Mouse (Mus musculus) megakaryocyte progenitor cell, adult 5-6 weeks (primary cell): ENCODE measurements around the gene Slit3. TPM values are rescaled to one million over a fixed set of nuclear protein-coding genes. Genes with fewer than 3 reads are reported as not detected.
A peak's percentile ranks its signal among the peaks of the same experiment; 100 is the strongest.

Source experiments
- ATAC-seq: replicated peaks from 2 replicates; pipeline ENCODE4 v1.8.0; 2016; ENCODE audit warnings: mild to moderate bottlenecking, moderate TSS enrichment, inconsistent platforms; ENCODE audit not compliant: poor library complexity
- total RNA-seq, 2 experiments: library from RNA; stranded (forward) in 1 of 2; stranded (reverse) in 1 of 2; fragments of 157-497, 149-512 nt in 1 of 2; fragments of 200-1000 nt in 1 of 2; gene quantifications; 2 replicates each; pipeline versions ENCODE4 v1.2.3 to v1.2.4; 2015 to 2017

Slit3 gene
- total RNA-seq, 2 experiments from 2014 or later: not detected

DNA sequence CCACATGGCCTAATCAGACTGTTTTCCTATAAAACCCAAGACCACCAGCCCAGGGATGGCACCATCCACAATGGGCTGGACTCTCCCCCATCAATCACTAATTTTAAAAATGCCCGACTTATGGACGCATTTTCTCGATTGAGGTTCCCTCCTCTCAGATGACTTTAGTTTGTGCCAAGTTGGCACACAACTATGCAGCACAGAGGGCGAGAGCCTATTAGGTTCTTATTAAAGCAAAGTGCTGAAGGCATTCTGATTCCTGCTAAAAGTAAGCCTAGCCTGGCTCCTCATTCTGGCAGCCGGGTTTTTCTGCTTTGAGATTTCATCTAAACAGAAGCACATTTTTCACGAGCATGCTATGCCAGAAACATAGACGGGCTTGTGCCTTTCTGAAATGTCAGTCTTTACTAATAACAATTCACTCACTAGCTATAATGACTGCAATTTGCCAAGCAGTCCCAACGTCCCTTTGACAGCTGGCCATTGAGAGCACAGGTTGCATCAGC is 605.4 kb downstream of the Slit3 start:
- ATAC-seq: no peak

DNA sequence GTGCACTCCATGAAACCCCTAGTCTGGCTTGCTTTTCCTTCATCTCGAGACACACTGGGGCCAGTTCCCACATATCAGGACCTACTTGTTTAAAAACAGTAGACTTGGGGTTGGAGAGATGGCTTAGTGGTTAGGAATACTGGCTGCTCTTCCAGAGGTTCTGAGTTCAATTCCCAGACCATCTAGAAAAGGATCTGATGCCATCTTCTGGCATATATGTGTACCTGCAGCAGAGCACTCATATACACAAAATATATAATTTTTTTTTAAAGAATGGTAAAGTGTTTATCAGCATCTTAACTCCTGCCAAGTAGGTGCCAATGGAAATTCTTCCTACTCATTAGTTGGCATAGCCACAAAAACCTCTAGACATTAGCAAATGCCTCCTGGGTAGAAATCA is 607.2 kb downstream of the Slit3 start:
- ATAC-seq: no peak

DNA sequence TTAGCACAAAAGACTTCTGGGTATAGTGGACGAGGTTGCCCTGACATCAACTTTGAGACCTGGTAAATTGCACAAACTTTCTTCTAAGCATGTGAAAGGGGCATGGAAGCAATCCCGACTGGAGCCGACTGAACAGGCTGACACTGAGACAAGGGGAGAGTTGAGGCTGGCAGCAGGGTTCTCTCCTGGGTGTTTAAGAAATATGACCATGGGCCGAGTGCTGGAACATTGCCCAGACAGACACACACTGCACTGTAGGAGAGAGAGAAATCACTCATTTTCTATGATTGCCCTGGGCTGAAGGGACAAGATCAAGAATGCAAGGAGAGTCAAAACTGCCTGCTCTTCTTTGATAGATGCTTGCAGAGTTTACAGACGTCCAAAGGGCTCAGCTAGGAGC is 608.2 kb downstream of the Slit3 start:
- no peak for ATAC-seq

- ATAC-seq: no peak
Measured at GRCm38 (mm10) chr11:35732366-35732765, 611.3 kb downstream of the Slit3 start.

GRCm38 (mm10) chr11:35736817-35737216 is 615.8 kb downstream of the Slit3 start:
- no peak for ATAC-seq

DNA sequence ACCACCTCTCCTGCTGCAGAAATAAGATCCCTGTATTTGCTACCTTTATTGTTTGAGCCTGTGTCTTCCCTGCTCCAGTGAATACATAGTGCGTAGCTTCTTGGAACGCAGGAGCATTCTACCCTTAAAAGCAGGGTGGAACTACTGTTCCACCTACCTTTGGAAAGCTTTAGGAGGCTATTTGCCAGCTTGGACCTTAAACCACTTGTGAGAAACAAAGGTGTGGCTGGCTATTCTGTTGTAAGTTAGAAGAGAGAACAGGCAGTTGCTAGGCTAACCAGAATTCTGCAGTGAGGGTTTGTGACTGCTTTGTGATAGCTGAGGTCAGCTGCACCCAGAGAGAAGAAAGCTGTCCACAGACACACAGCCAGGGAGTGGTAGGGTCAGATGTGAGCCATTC is 616.2 kb downstream of the Slit3 start:
- ATAC-seq: no peak

DNA sequence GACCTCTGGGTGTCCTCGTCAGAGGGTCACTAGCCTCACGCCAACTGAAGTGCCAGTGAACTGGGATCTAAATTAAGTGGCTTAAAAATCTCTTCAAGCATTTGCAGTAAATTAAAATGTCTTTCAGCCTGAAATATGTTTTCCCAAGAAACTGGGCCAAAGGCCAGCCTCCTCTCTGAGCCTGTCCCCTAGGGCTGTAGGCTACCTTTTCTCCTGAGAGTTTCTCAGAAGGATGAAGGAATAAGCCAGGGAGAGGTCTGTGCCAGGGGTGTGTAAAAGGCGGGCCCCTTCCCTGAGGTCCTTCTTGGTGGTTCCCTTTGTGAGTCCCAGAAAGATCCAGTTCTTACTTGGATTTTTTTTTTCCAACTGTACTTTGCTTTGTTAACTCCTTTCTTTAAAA is 617.1 kb downstream of the Slit3 start:
- no peak for ATAC-seq

DNA sequence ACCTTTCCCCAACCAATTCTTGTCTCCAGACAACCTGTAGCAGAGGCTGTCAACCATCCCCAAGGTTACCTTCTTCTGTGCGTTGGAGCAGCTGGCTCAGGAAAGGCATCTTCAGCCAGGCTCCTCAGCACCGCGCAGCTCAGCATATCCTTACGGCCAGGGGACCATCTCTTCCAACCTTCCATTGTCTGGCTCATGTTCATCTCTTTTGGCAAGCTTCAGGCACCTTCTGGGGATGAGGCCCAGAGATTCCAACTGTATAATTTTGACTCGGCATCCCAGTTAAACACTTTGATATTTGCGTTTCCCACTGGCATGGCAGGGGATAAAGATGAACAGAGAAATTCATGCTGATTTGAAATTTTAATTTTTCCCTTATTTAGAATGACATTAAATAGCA is 622.6 kb downstream of the Slit3 start:
- no peak for ATAC-seq

GRCm38 (mm10) chr11:35744571-35744970 is 623.5 kb downstream of the Slit3 start:
- no peak for ATAC-seq

- ATAC-seq: peak; percentile 91
Measured at GRCm38 (mm10) chr11:35750578-35750977, 629.6 kb downstream of the Slit3 start.

GRCm38 (mm10) chr11:35754906-35755418 is 633.9 kb downstream of the Slit3 start:
- no peak for ATAC-seq

GRCm38 (mm10) chr11:35755546-35755945 is 634.5 kb downstream of the Slit3 start:
- no peak for ATAC-seq

- no peak for ATAC-seq
Measured at GRCm38 (mm10) chr11:35756411-35757303, 635.6 kb downstream of the Slit3 start.
